8 mouse cellular contexts compared by ENCODE assay signal in the genomic region with DNA sequence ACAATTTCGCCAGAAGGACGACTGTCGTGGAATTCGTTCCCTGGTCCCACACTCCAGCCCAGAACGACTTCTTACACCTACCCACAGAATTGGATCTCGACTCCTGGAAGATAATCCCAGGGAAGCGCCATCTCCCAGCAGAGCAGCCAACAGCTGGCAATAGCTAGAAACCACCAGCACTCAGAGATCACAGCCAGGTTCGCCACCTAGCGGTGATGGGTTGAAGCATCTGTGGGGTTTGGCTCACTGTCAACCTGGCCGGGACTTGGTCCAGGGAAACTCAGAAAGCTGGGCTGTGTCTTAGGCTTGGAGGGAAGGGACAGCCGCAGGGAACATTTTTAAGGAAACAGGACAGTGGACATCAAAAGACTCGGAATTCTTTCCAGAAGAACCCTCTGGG. TPM values are rescaled to one million over a fixed set of nuclear protein-coding genes. Genes with fewer than 3 reads are reported as not detected.
A peak's percentile ranks its signal among the peaks of the same experiment; 100 is the strongest.
DNase-seq lines count a peak whose midpoint lies in the region; ATAC-seq and TF ChIP-seq lines count a peak whose summit lies in the region.

No protein-coding gene starts in this region.

- peak overlapping the region; percentile 52 for H3K4me3 ChIP-seq in gastrocnemius, adult 2 months
- peak overlapping the region; percentile 28 for H3K4me3 ChIP-seq in hindbrain, postnatal 0 days (ENCODE audit: low read length)
- peak overlapping the region; percentile 42 for H3K4me3 ChIP-seq in left cerebral cortex, adult 2 months

- peak; percentile 49 for DNase-seq in WW6 (ENCODE audit: low read depth, low spot score)
- peak; percentile 97 to 98 for DNase-seq in cerebellum, postnatal 4 days (ENCODE audit: low spot score in 2 of 2)
- peak; percentile 95 for DNase-seq in gastrocnemius, adult 2 months
- peak; percentile 96 for DNase-seq in hindbrain, postnatal 0 days (ENCODE audit: low spot score)
- DNase-seq in left cerebral cortex, adult 2 months (ENCODE audit: extremely low spot score in 1 of 2, low spot score in 2 of 2), result peak; percentile 90 to 97
- peak; percentile 95 for DNase-seq in right cerebral cortex, adult 18-20 months
- peak; percentile 74 for DNase-seq in urinary bladder, adult 2 months (ENCODE audit: low spot score)

- H3K27me3 ChIP-seq in hindbrain, postnatal 0 days (ENCODE audit: insufficient read depth, low read length), result no peaks in the 10 kb centered on the region

- no peak; the same call in 1 of the 2 replicates for TF ChIP-seq CTCF in gastrocnemius, adult 2 months (IDR thresholded peaks at IDR 0.05)
- peak; percentile 98 for TF ChIP-seq CTCF in hindbrain, postnatal 0 days (IDR thresholded peaks at IDR 0.05; ENCODE audit: low read depth)
- peak; percentile 97 for TF ChIP-seq CTCF in left cerebral cortex, adult 2 months (IDR thresholded peaks at IDR 0.05)

- peak overlapping the region; percentile 50 for H3K4me2 ChIP-seq in hindbrain, postnatal 0 days (ENCODE audit: low read depth, low read length)

- H3K9ac ChIP-seq in hindbrain, postnatal 0 days (replicated peaks; ENCODE audit: low read length), result peak overlapping the region; percentile 33

- H3K36me3 ChIP-seq in hindbrain, postnatal 0 days (ENCODE audit: insufficient read depth, low read length), result no peaks in the 10 kb centered on the region

- intact Hi-C loops in gastrocnemius, adult 2 months (cut with DNase I), result no loop called here
- intact Hi-C loops in left cerebral cortex, adult 2 months (cut with DNase I), result loop anchor here (1.0 to 5.0 kb wide), 3 partner anchors 24 to 1088 kb away; no protein-coding TSS in a partner anchor

- ATAC-seq in hindbrain, postnatal 0 days, result peak; percentile 86
- peak; percentile 98 for ATAC-seq in megakaryocyte, adult 5-6 weeks (ENCODE audit: poor library complexity, severe bottlenecking)

- H3K4me1 ChIP-seq in hindbrain, postnatal 0 days (ENCODE audit: insufficient read depth, low read length), result no peaks in the 10 kb centered on the region

- 0 out of 2 replicates have a peak overlapping the region, but pooled peaks have one; percentile 3 for H3K27ac ChIP-seq in gastrocnemius, adult 2 months
- peak overlapping the region; percentile 51; the same call in 1 of the 2 replicates for H3K27ac ChIP-seq in hindbrain, postnatal 0 days
- peak overlapping the region; percentile 77 for H3K27ac ChIP-seq in left cerebral cortex, adult 2 months

- H3K9me3 ChIP-seq in hindbrain, postnatal 0 days (ENCODE audit: low read length), result no peaks in the 10 kb centered on the region

- WGBS in hindbrain, postnatal 0 days, result 2% methylated on average over 12 of the region's 12 CpGs

RNA-seq across cellular contexts. Expression of a gene that starts 19.3 kb away (rescaled TPM):
- total RNA-seq in gastrocnemius, adult 2 months (2021), result under 1 TPM; 0.20 to 0.33 TPM
- total RNA-seq in hindbrain, postnatal 0 days (2014; rRNA removed), result 11.5 and 22.1 TPM in 2 replicates
- 11.8 TPM in 2 replicates for polyA plus RNA-seq in hindbrain, postnatal 0 days (2015; fragmentation: Nextera tagmentation; extraction: Ambion mirVana)
- 1 to 10 TPM; 3.1 to 3.3 TPM for total RNA-seq in left cerebral cortex, adult 2 months (2021)
- not detected in 2 replicates for total RNA-seq in megakaryocyte, adult 5-6 weeks (2015)
- total RNA-seq in megakaryocyte, adult 5-6 weeks (2017), result not detected in 2 replicates
- polyA plus RNA-seq in urinary bladder, adult 2 months (2012; rRNA removed), result 5.9 and 6.7 TPM in 2 replicates

RNA-seq across cellular contexts. Expression of a gene that starts 32.9 kb away (rescaled TPM):
- total RNA-seq in gastrocnemius, adult 2 months (2021), result 100 to 1,000 TPM; 160 to 166 TPM
- 197 and 343 TPM in 2 replicates for total RNA-seq in hindbrain, postnatal 0 days (2014; rRNA removed)
- 576 and 621 TPM in 2 replicates for polyA plus RNA-seq in hindbrain, postnatal 0 days (2015; fragmentation: Nextera tagmentation; extraction: Ambion mirVana)
- 100 to 1,000 TPM; 241 to 276 TPM for total RNA-seq in left cerebral cortex, adult 2 months (2021)
- total RNA-seq in megakaryocyte, adult 5-6 weeks (2015), result 255 and 299 TPM in 2 replicates
- total RNA-seq in megakaryocyte, adult 5-6 weeks (2017), result 203 and 252 TPM in 2 replicates
- polyA plus RNA-seq in urinary bladder, adult 2 months (2012; rRNA removed), result 139 and 141 TPM in 2 replicates

Comparison
In these comparisons a context has a peak if more than half of its experiments do, and no peak if none do; other contexts are left out.
1. Peak in every context shown above with its lines: DNase-seq, ATAC-seq, H3K4me3 ChIP-seq and H3K27ac ChIP-seq.
2. H3K27ac ChIP-seq: peak in every context shown above with its lines; median percentile 77 in left cerebral cortex, adult 2 months; 51 in hindbrain, postnatal 0 days; 3 in gastrocnemius, adult 2 months.